Mouse (Mus musculus) ES-E14 (cell line): ENCODE data around the gene Tenm3.

Experiments
- MAFK ChIP-seq: IDR thresholded peaks from 2 replicates; pipeline ENCODE4 v1.6.1; 2014; ENCODE audit warnings: mild to moderate bottlenecking, low read depth, low read length, inconsistent platforms; ENCODE audit not compliant: insufficient read depth
- ZC3H11A ChIP-seq: IDR thresholded peaks from 2 replicates; pipeline ENCODE4 v1.6.1; 2012; ENCODE audit warnings: low read depth, mild to moderate bottlenecking, inconsistent platforms, low read length, borderline replicate concordance
- ZNF384 ChIP-seq: IDR thresholded peaks from 2 replicates; pipeline ENCODE4 v1.6.1; 2012; ENCODE audit warnings: low read depth, low read length, inconsistent platforms

- no peak for TF ChIP-seq ZNF384
- TF ChIP-seq ZC3H11A: no peak
- TF ChIP-seq MAFK: no peak
These were observed 40.7 kb downstream of the Tenm3 start for GRCm38 (mm10) chr8:48803070-48803469.
